Mouse (Mus musculus) brain, embryonic 14.5 days (tissue): ENCODE measurements at regions not wholly inside any gene's neighbourhood (a gene's known extent, or its start where the extent isn't known, plus 50 kb on each side); places are given as distances from the start of the nearest gene placed in this dataset.

Source experiments
- CTCF ChIP-seq: fragments of 200-500 bp; IDR thresholded peaks from 2 replicates; pipeline ENCODE4 v1.5.1; 2012; ENCODE audit warnings: inconsistent platforms, mild to moderate bottlenecking, moderate library complexity, borderline replicate concordance; ENCODE audit not compliant: insufficient read depth, insufficient read length; ENCODE audit errors: extremely low read depth
- POLR2A ChIP-seq: fragments of 200-500 bp; IDR thresholded peaks from 2 replicates; pipeline ENCODE4 v1.6.1; 2012; ENCODE audit warnings: mild to moderate bottlenecking, inconsistent platforms, borderline replicate concordance; ENCODE audit not compliant: poor library complexity, insufficient read depth, insufficient read length, severe bottlenecking; ENCODE audit errors: extremely low read depth

DNA sequence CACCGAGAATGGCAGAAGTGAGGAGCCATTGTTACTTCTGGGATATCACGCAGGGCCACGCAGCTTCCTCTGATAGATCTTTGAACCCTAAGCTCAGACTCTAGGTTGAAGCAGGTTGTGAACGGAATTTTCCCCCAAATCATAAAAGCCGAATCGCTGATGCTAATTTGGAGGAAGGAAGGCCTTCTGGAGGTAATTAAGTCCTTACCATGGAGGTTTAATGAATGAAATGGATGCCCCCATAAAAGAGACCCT is 85.7 kb upstream of the Cpm start:
- no peak for TF ChIP-seq CTCF
- no peak for TF ChIP-seq POLR2A
